Mouse (Mus musculus): ENCODE results near the gene Bicral. TPM values are rescaled to one million over a fixed set of nuclear protein-coding genes. Genes with fewer than 3 reads are reported as not detected.

Bicral gene
- 4.5 and 5.6 TPM in 2 replicates for polyA plus RNA-seq (2015; fragmentation: Nextera tagmentation; extraction: Ambion mirVana)

DNA sequence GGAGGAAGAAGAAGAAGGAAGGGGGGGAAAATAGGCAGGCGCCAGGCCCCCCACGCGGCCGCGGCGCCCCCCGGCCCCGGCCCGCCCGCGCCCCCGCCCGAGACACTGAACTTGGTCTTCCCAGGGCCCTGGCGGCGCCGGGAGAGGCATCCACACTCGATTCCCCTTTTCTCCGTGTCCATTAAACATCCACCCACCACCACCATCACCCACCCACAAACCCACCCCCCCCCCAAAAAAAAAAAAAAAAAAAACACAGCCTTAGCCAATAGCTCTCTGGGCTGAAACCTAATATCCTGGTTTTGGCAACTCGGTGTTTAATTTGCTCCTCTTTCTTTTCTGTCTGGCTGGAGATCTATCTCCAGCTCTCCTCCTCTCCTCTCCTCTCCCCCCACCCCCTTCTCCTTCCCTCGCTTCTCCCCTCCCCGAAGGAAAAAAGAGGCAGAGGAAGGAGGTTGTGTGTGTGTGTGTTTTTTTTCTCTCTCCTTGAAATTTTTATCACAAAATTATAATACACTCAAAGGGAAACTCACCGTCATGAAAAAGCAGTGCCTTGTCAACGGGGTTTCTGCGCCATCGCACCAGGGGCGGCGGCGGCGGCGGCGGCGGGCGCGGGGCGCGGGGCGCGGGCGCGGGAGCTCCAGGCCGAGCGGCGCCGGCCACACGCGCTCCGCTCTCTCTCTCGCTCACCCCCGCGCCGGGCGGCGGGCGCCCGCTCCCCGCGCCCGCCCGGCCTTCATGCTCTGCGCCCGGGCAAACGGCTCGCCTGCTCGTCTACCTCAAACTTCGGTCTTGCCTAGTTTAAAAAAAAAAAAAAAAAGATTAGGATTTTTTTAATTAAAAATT lies at the start of gene Bicral:
Gene Bicral, minus strand, starts transcription at position 580 of the 846 bp plus-strand sequence.
- DNase-seq (ENCODE audit: low spot score): peak; percentile 57

DNA sequence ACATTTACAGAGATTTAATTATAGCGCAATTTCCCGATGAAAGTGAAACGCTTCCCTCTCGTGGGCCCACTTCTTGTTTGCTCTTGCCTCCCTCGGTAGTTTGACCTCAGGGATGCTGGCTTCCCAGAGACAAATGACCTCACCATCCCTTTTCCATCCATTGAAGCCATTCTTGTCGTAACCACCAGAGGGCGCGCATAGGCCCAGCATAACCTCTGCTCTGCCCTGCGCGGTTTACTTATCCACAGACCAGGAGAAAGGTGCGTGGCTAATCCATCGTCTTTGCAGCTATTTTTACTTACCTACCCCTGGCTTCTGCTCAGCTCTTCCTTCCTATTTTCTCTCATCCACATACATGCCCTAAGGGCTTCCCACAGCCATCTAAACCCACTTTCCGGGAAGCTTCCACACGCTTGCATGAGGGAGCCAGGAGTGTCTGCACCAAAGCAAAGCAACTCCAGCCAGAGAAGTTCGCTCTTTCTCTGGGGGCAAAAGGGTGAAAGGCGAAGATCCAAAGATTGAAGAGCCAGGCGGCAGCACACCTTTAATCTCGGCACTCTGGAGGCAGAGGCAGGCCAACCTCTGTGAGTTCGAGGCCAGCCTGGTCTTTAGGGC lies 45.7 kb upstream of the Bicral start:
- peak; percentile 72 for DNase-seq (ENCODE audit: low spot score)

DNA sequence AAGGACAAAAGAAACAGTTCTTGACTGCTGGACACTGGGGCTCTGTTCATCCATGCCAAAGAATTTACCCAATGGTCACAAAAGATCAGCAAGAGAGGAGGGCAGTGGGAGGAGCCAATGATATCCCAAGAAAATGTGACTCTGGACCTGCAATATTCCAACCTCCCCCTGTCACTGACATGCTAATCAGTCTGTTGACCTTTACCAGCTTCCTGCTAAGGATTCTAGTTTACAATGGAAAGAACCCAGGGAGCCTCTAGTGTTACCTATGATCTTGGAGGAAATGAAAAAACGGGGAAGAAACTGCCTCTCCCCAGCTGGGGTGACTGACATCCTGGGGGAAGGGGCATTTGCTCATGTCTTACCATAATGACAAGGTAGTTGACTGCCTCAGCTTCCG lies 42.7 kb upstream of the Bicral start:
- DNase-seq (ENCODE audit: low spot score): no peak

DNA sequence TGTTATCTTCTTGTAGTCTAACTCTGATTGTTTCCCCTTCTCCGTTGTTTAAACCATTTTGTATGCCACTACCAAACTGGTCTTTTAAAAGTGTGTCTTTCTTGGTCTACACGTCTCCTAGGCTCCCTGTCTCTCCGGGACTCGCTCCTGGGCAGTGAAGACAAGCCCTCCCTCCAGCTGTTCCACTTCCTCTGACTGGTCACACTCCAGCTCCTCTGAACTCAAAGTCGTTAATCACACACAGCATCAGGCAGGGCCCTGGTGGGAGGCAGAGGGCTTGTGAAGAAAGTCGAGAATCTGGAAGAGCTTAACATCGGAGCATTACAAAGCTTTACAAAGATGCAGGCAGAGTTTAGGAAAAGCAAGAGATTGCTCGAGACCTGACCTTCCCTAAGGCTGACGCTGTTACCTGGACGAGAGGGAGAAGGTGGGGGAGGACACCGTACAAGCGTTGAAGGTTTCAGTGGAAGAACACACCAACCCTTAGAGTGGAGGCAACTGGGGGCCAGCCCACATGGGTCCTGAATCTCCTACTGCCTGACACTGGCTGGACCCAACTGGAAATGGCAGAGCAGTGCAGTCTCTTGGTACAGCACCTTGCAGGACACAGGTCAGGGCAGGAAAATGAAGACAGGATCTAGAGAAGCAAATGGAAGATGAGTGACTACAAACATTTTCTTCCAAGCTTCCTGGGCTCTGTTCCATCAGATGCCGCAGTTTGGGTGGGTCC lies 39.1 kb upstream of the Bicral start:
- no peak for DNase-seq (ENCODE audit: low spot score)

DNA sequence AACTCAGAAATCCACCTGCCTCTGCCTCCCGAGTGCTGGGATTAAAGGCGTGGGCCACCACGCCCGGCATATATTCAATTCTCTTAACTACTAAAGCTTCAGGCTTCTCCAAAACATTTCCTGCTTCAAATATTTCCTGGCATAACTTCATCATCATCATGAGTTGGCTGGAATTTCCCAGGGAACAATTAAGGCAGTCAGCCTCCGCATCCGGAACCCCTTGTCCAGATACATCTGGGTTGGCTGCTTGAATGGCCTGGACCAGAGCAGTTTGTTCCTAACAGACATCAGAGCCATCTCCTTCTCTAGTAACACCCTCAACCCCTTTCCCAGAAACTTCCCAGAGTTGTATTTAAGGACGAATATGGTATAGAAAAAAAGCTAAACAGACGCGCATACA lies 37.1 kb upstream of the Bicral start:
- no peak for DNase-seq (ENCODE audit: low spot score)

DNA sequence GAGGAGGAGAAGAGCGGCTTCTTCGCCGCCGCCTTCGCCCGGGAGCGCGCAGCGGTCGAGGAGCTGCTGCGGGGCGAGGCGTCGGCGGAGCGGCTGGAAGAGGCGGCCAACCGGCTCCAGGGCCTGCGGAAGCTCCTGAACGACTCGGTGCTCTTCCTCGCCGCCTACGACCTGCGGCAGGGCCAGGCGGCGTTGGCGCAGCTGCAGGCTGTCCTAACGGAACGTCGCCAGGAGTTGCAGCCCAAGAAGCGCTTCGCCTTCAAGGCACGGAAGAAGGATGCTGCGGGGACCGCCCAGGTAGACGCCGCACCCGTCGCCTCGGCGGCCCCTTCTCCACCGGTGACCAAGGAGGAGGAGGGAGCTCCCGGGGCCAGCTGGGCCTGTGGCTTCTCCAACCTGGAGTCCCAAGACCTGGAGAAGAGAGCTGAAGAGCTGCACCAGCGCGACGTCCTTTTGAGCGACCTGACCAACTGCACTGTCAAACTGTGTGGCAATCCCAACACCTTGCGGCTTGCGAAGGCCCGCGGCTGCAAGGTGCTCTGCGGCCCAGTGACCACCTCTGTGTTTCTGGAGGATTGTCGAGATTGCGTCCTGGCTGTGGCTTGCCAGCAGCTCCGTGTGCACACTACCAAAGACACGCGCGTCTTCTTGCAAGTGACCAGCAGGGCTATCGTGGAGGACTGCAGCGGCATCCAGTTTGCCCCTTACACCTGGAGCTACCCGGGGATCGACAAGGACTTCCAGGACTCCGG lies 32.7 kb upstream of the Bicral start:
- peak; percentile 62 for DNase-seq (ENCODE audit: low spot score)

DNA sequence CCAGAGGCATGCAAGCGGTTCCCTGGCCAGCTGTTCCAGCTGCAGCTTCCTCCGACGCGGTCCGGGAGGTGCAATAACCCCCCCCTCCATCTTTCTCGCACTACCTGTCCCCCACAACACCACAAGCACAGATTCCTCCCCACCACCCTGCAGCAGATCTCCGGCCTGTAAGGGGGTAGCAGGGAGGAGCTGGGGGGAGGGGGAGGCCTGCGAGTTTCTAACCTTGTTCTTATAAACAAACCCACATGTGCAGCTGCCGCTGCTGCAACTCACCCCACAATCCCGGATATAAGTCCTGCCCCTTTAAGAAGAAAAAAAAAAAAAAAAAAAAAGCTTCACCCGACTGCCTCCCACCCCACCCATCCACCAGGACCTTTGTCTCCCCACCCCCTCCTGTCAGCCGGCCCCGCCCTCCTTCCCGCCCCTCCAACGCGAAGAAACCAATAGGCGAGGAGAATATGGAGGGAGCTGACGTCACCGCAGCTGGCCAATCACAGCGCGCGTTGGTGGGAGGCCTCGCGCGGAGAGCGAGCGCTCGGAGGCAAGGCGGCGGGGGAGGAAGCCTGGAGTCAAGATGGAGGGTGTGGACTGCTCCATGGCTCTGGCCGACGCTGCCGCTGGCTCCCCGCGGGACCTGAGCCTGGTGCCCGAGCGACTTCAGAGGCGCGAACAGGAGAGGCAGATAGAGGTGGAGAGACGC lies 32.0 kb upstream of the Bicral start, which contains the start of gene Tbcc:
Gene Tbcc, plus strand, starts transcription at position 569 of the 700 bp plus-strand sequence.
- peak; percentile 99 for DNase-seq (ENCODE audit: low spot score)

DNA sequence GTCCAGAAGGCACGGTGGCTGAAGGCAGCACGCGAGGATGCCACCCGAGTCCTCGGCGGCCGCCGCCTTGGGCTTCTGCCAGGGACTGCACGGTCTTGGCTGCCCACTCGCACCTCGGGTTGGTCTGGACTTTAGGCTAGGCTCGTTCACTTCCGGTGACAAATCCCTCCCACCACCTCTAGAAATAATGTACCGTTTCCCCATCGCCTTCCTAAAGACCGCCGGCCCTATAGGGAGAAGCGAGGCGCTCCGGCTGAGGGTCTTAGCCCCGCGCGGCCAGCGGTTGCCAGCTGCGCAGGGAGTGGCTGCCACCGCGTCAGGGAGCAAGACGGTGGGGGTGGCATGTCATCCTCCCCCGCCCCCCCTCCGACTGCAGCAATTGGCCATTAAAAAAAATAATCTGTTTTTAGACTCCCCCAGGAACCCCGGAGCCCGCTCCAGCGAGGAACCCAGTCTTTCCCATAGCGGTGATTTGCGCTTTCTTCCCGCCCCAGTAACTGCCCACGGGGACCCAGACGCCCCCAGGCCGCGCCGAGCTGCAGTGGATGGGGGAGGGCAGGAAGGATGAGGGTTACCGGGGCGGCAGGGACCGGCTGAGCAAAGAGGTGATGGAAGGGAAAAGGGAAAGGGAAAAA lies 31.3 kb upstream of the Bicral start:
- DNase-seq (ENCODE audit: low spot score): peak; percentile 50

DNA sequence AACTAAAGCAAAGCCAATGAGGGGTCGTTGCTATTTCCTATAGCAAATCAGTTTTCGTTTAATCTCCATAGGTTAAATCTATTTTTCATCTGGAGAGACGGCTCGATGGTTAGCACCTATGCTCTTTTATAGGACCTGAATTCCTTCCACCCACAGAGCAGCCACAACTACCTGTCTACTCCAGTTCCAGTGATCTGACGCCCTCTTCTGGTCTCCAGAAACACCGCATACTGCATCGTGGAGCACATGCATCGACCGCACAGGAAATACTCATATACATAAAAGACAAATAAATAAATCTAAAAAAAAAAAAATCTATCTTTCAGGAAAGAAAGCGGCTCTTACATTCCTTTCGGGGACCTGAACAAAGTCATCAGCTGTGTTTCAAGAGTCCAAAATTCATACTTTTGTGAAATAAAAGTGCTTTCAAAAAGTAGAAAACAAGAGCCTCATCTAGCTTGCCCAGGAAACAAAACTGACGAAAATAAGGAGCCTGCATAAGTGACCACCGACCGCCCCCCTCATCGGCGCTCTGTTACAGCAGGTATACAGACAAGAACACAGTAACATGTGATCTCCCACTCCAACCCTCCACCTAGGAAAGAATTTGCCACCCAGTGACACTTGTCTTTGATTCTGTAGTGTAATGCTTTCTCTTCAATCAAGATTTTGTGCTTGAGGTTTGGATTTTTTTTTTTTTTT lies 30.4 kb upstream of the Bicral start:
- peak; percentile 74 for DNase-seq (ENCODE audit: low spot score)

DNA sequence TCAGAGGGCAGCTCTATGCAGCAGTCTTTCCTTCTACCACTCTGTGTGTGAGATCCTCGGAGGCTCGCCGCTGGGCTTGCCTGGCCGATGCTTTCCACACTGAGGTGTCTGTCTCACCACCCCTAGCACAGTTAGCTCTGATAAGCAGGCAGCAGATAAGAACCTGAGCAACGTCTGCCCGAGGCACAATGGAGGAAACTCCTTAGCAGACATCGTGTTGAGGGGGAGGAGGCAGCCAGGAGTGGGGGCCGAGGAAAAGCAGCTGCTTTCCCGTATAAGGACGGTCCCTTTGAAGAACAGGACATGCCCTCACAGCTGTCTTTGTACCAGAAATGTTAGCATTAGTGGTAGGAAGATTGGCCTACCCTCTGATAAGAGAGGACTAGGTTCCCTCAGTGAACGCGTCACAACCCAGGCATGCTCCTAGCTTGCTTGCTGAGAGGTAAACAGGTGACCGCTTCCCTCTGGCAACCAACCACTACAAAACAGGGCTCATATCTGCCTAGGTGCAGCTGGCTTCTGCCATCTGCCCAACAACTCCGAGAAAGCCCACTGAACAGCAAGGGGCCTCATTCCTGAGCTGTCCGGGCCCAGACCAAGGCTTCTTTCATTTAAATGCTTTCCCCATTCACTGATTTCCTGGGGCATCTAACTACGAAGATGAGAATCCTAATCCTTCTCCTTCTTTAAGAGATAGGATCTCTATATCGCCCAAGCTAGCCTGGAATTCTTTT lies 27.8 kb upstream of the Bicral start:
- no peak for DNase-seq (ENCODE audit: low spot score)

DNA sequence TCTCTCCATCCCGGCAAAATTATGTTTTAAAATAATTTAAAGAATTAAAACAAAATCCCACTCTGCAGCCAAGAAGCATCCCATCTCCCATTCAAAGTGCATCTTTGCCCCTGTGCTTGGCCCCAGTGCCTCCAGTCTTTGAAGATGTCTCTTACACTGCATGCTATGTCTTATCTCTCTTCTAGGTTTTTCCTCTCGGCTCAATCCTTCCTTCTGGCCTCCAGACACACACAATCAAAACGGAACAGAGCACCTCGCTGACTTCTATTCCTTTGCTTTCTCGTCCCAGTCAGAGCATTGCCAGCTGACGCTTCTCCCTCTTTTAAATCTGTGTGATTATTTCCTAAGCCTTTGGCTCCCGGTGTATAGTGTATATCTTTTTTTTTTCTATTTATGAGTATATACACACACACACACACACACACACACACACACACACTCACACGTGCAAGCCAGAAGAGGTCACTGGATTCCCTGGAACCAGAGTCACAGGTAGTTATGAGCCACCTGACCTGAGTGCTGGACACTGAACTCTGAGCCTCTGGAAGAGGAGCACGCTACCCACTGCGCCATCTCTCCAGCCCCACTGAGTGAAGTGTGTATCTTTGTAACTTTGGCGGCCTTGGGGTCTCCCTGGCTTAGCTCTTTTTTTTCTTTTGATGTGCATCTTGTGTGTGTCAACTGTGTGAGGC lies 27.1 kb upstream of the Bicral start:
- DNase-seq (ENCODE audit: low spot score): no peak

DNA sequence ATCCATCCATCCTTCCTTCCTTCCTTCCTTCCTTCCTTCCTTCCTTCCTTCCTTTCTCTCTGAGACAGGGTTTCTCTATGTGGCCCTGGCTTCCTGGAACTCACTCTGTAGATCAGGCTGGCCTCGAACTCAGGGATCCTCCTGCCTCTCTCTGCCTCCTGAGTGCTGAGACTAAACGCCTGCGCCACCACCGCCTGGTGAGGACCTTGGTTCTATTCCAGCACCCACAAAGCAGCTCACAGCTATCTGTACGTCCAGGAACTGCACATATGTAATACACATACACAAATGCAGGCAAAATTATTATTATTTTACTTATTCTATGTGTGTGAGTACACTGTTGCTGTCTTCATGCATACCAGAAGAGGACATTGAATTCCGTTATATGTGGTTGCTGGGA lies 26.5 kb upstream of the Bicral start:
- no peak for DNase-seq (ENCODE audit: low spot score)

DNA sequence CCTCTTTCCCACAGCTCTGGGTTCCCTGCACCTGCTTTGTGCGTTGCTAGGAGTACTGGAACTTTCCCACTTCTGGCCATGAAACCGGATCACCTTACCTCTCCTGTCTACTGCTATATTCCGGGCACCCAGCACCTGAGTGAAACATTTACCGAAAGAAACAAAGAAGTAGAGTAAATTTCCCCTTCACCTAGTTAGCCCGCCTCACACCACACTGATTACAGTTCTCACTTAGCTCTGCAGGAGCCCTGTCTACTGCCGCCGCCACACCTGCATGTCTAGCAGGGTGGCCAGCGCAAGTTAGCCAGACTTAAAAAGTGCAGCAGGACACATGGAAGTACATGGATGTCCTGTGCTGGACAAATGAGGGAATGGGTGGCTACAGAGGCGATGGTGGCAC lies 24.8 kb upstream of the Bicral start:
- DNase-seq (ENCODE audit: low spot score): no peak

DNA sequence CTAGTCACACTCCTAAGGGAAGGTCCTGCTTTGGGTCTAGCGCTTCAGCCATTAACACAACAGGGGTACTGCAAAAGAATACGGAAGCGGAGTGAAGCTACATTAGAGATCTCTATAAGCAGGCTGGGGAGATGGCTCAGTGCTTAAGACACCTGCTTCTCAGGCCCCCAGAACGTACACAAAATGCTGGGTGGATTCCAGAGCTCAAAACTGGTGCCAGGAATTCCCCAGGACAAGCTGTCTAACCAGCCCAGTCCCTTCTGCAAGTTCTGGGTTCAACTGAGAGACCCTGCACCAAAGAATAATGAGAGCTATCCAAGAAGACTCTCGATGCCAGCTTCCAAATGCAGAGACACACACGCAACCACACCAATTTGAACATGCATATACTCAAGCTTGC lies 23.4 kb upstream of the Bicral start:
- no peak for DNase-seq (ENCODE audit: low spot score)

DNA sequence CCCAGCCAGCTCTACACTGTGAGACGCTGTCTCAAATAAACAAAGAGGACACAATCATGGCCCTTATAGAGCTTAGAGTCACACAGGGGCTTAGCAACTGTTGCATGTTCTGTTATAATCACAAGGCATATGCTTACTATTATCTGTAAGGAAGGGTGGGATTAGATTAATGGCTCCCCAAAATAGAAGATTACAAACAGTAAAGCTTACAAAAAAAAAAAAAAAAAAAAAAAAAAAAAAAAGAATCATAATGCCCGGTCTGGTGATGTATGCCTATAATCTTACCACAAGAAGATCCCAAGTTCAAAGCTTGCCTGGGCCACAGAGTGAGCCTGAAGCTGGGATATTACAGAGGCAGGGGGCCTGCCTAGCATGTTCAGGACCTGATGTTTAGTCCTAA lies 22.0 kb upstream of the Bicral start:
- DNase-seq (ENCODE audit: low spot score): no peak

DNA sequence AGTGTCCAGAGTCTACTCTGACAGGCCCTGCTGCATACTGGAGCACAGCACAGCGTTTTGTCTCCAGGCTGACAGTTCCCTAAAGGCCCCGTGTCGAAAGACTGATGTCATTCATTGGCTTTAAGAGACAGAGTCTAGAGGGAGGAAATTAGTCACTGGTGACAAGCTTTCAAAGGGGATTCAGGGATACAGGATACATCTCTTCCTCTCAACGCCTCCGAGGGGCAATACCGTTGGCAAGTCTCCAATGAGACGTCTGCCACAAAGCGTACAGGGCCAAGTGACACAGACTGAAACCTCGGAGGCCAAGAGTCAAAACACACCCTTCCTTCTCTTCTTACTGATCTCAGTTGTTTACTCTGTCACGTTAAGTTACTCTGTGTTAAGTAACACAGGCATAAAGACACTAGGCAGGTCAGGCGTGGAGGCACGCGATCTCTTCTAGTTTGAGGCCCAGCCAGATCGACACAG lies 21.6 kb upstream of the Bicral start:
- DNase-seq (ENCODE audit: low spot score): no peak

DNA sequence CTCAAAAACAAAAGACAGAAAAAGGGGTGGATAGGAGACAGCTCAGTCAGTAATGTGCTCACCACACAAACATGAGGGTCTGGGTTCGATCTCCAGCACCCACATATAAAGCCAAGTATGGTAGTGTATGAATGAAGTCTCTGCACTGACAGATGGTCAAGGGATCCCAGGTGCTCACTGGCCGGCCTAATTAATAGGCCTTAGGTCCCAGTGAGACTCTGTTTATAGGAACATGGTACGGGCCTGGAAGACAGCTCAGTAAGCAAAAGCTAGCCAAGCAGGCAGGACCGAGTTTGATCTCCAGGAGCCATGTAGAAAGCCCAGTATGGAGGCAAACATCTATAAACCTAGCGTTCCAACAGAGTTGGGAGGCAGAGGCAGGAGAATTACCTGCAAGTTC lies 18.8 kb upstream of the Bicral start:
- DNase-seq (ENCODE audit: low spot score): no peak

DNA sequence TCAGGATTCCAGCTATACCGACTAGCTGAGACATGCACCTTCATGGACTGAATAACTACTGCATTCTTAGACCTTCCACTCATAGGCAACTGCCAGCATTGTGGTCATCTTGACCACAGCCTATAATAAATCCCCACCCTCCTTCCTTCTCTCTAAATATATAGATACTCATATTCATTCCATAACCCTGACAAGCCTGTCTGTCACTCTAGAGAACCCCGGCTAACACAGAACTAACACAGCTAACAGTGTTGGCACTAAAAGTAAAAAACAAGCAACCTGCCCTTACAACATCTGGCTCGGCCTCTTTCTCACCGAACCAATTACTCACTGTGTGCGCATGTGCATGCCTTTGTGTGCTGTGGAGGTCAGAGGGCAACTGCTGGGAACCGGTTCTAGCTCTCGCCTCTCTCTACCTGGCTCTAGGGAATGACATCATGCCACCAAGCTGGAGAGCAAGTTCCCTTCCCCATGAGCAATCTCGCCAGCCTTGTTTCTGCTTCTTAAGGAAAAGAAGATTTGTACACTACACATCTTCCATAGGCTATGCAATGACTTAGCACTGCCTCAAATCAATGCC lies 18.2 kb upstream of the Bicral start:
- no peak for DNase-seq (ENCODE audit: low spot score)
